Mouse (Mus musculus) stomach, postnatal 0 days (tissue): ENCODE results near the gene Ddx11.

Source experiments
- CTCF ChIP-seq: IDR thresholded peaks from 2 replicates; pipeline ENCODE4 v1.5.1; 2016; ENCODE audit warnings: antibody characterized with exemption, low read depth, mild to moderate bottlenecking, moderate library complexity
- EP300 ChIP-seq: optimal IDR thresholded peaks from 2 replicates; pipeline ENCODE3; 2016; ENCODE audit warnings: antibody characterized with exemption

- no peak for TF ChIP-seq CTCF
- no peak for TF ChIP-seq EP300
Observed at GRCm38 (mm10) chr17:66120701-66121100, 2.6 kb upstream of the Ddx11 start.
